Mouse (Mus musculus): ENCODE measurements around the gene Il22. TPM values are rescaled to one million over a fixed set of nuclear protein-coding genes. Genes with fewer than 3 reads are reported as not detected.
"Not testable (repeated sequence)": the region's sequence is repeated elsewhere in the genome, so short reads cannot be mapped to it uniquely, and the experiment has no call there.

Gene Il22
- polyA plus RNA-seq (2015; fragmentation: Nextera tagmentation; extraction: Ambion mirVana) = not detected in 2 replicates

DNA sequence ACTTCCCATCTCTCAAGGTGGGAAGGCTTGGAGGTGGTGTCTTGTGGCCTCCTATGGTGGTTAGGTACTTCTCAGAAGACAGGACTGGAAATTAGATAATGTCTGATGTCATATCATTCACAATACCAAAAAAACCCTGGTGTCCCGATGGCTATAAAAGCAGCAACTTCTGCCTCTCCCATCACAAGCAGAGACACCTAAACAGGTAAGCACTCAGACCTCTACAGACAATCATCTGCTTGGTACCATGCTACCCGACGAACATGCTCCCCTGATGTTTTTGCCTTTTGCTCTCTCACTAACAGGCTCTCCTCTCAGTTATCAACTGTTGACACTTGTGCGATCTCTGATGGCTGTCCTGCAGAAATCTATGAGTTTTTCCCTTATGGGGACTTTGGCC is at the start of gene Il22:
Gene Il22, plus strand, starts transcription at position 301 of the 400 bp plus-strand sequence.
- no peak for ATAC-seq (ENCODE audit: low read depth)
- no peak within 1 kb of the TSS for H3K4me2 ChIP-seq (ENCODE audit: low read depth, low read length)
- 69% methylated on average over 4 of the region's 4 CpGs for WGBS (ENCODE audit: insufficient replicate concordance)
- no peak within 1 kb of the TSS for H3K4me3 ChIP-seq (ENCODE audit: low read depth, low read length)
- H3K9me3 ChIP-seq (replicated peaks; ENCODE audit: control insufficient read depth, low read length) = no peaks in the 10 kb centered on the region
- H3K4me1 ChIP-seq (ENCODE audit: control insufficient read depth, low read depth, low read length) = no peaks in the 10 kb centered on the region
- no peaks in the 10 kb centered on the region for H3K27me3 ChIP-seq (ENCODE audit: control insufficient read depth, insufficient read depth, low read depth, low read length)
- no peak within 1 kb of the TSS for H3K27ac ChIP-seq (ENCODE audit: low read length)
- H3K9ac ChIP-seq (ENCODE audit: low read depth, low read length) = no peak within 1 kb of the TSS
- no peaks in the 10 kb centered on the region for H3K36me3 ChIP-seq (ENCODE audit: control insufficient read depth, insufficient read depth)

DNA sequence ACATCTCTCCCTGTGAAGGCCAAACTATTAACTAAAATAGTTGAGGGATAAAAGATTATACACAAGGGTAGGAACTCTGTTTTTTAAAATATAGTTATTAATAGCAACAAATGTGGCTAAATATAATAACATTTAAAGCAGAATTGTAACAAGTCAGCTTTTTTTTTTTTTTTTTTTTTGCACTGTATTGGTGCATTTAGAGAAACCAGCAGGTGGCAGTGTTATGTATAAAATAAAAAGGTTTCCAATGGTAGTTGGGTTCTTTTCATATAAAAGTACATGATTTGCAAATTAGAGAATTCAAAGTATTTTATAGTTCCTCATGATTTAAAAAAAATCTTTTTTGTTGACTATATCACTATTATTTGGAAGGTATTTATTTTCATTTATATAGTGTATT is 48.8 kb upstream of the Il22 start:
- Histone ChIP-seq H3K27me3 (ENCODE audit: control insufficient read depth, insufficient read depth, low read depth, low read length) (no peaks in the 10 kb centered on the region), H3K9ac (ENCODE audit: low read depth, low read length) (no peak overlapping the region), H3K9me3 (replicated peaks; ENCODE audit: control insufficient read depth, low read length) (no peaks in the 10 kb centered on the region), H3K36me3 (ENCODE audit: control insufficient read depth, insufficient read depth) (peaks cover 3% of the 10 kb centered on the region; the same call in 1 of the 2 replicates), H3K4me3 (ENCODE audit: low read depth, low read length) (no peak overlapping the region), H3K4me2 (ENCODE audit: low read depth, low read length) (no peak overlapping the region), H3K27ac (ENCODE audit: low read length) (no peak overlapping the region), H3K4me1 (ENCODE audit: control insufficient read depth, low read depth, low read length) (no peaks in the 10 kb centered on the region)
- no peak for ATAC-seq (ENCODE audit: low read depth)

DNA sequence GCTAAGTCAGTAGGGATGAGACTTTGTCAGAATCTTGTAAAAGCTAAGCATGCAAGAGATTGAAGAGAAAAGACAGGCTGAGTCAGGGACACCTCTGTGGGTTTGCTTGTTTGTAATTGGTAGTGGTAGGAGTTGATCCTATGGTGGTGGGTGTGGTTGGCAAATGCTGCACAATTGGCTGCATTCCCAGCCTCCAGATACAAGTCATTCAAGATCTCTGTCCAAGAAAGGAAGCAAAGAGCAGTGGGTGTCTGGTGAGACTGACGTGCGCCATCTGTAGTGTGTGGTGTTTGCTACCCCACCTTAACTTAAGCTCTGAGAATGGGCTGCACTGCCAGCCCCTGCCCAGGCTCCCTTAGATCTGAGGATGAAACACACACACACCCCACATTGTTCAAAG is 43.6 kb upstream of the Il22 start:
- no peak for ATAC-seq (ENCODE audit: low read depth)
- WGBS (ENCODE audit: insufficient replicate concordance) = 96% methylated on average over 2 of the region's 2 CpGs
- Histone ChIP-seq H3K4me3 (ENCODE audit: low read depth, low read length) (no peak overlapping the region), H3K4me1 (ENCODE audit: control insufficient read depth, low read depth, low read length) (no peaks in the 10 kb centered on the region), H3K9ac (ENCODE audit: low read depth, low read length) (no peak overlapping the region), H3K36me3 (ENCODE audit: control insufficient read depth, insufficient read depth) (peaks cover 3% of the 10 kb centered on the region; the same call in 1 of the 2 replicates), H3K4me2 (ENCODE audit: low read depth, low read length) (no peak overlapping the region), H3K27me3 (ENCODE audit: control insufficient read depth, insufficient read depth, low read depth, low read length) (no peaks in the 10 kb centered on the region), H3K27ac (ENCODE audit: low read length) (no peak overlapping the region), H3K9me3 (replicated peaks; ENCODE audit: control insufficient read depth, low read length) (no peaks in the 10 kb centered on the region)

DNA sequence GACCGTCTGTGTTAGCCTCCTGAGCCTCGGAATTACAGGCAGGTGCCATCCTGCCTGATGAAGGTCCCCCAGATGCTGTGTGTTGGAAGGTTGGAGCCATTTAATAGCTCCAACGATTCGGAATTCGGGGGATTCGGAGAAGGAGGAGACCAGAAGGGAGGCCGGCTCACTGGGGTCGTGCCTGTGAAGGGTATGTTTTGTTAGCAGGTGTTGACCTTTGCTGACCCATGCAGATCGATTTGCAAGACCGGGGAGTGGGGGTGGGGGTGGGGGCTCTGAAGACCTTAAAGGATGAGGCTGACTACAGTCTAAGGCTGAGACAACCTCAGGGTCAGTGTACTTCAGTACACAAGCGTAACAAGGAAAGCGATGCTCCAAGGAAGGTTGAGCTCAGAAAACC is 35.5 kb upstream of the Il22 start:
- Histone ChIP-seq H3K4me3 (ENCODE audit: low read depth, low read length) (no peak overlapping the region), H3K9me3 (replicated peaks; ENCODE audit: control insufficient read depth, low read length) (no peaks in the 10 kb centered on the region), H3K36me3 (ENCODE audit: control insufficient read depth, insufficient read depth) (no peaks in the 10 kb centered on the region), H3K4me2 (ENCODE audit: low read depth, low read length) (no peak overlapping the region), H3K27ac (ENCODE audit: low read length) (no peak overlapping the region), H3K27me3 (ENCODE audit: control insufficient read depth, insufficient read depth, low read depth, low read length) (no peaks in the 10 kb centered on the region), H3K9ac (ENCODE audit: low read depth, low read length) (no peak overlapping the region), H3K4me1 (ENCODE audit: control insufficient read depth, low read depth, low read length) (no peaks in the 10 kb centered on the region)
- no peak for ATAC-seq (ENCODE audit: low read depth)
- 68% methylated on average over 12 of the region's 12 CpGs for WGBS (ENCODE audit: insufficient replicate concordance)

DNA sequence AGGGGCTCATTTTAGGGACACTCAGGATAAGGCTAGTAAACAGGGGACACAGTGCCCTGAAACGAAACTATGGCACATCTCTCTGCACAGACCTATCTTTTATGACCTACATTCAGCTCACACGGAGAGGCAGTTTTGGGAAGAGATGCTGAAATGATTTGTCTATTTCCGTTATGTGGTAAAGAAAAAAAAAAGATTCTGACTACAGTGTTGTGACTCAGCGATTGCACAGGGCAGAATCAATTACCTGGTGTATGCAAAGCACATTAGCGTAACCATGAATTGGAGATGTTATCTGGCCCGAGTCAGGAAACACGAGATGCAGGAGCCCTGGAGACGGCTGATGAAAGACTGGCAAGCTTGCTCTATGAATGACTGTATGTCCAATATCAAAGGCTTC is 32.3 kb upstream of the Il22 start:
- WGBS (ENCODE audit: insufficient replicate concordance) = 26% methylated on average over 8 of the region's 8 CpGs
- H3K9me3 ChIP-seq (replicated peaks; ENCODE audit: control insufficient read depth, low read length) = no peaks in the 10 kb centered on the region
- no peak overlapping the region for H3K4me2 ChIP-seq (ENCODE audit: low read depth, low read length)
- no peak overlapping the region for H3K9ac ChIP-seq (ENCODE audit: low read depth, low read length)
- H3K27me3 ChIP-seq (ENCODE audit: control insufficient read depth, insufficient read depth, low read depth, low read length) = no peaks in the 10 kb centered on the region
- H3K4me3 ChIP-seq (ENCODE audit: low read depth, low read length) = no peak overlapping the region
- H3K4me1 ChIP-seq (ENCODE audit: control insufficient read depth, low read depth, low read length) = no peaks in the 10 kb centered on the region
- no peak overlapping the region for H3K27ac ChIP-seq (ENCODE audit: low read length)
- H3K36me3 ChIP-seq (ENCODE audit: control insufficient read depth, insufficient read depth) = no peaks in the 10 kb centered on the region
- no peak for ATAC-seq (ENCODE audit: low read depth)

DNA sequence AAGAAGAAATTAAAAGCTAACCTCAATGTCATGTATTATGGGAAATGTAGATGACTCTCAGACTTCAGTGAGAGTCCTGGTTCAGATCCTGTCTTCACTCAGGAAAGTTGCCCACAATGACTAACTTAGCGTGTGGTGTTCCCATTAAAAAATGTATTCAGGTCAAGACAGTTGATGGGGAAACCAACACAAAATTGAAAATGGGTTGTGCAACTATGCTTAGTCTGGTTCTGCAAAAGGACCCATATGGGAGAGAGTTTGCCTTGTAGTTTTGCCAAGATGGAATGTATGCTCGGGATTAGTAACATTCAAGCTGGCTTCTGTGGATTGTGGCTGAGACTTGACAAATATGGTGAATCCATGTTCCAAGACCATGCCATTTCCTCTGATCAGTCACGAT is 31.9 kb upstream of the Il22 start:
- H3K27ac ChIP-seq (ENCODE audit: low read length) = no peak overlapping the region
- no peak overlapping the region for H3K4me2 ChIP-seq (ENCODE audit: low read depth, low read length)
- H3K27me3 ChIP-seq (ENCODE audit: control insufficient read depth, insufficient read depth, low read depth, low read length) = no peaks in the 10 kb centered on the region
- 63% methylated on average over 3 of the region's 3 CpGs for WGBS (ENCODE audit: insufficient replicate concordance)
- no peaks in the 10 kb centered on the region for H3K9me3 ChIP-seq (replicated peaks; ENCODE audit: control insufficient read depth, low read length)
- H3K9ac ChIP-seq (ENCODE audit: low read depth, low read length) = no peak overlapping the region
- H3K4me3 ChIP-seq (ENCODE audit: low read depth, low read length) = no peak overlapping the region
- no peak for ATAC-seq (ENCODE audit: low read depth)
- no peaks in the 10 kb centered on the region for H3K4me1 ChIP-seq (ENCODE audit: control insufficient read depth, low read depth, low read length)
- no peaks in the 10 kb centered on the region for H3K36me3 ChIP-seq (ENCODE audit: control insufficient read depth, insufficient read depth)

DNA sequence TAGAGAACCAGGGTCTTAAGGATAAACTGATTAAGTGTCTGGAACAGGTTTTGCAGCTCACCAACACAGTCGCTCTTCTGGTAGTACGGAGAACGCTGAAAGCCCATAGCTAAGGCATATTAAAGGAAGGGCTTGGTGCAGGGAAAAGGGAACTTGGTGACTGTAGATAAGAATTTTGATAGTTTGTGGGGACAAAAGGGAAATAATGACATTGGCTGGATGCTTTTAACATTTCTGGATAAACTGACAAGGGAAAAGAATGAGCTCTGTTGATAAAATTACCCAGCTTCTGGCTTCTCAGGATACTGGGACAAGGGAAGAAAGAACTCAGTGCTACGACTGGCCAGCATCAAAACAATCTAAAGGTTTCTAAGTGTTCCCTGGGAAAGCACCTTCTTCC is 29.2 kb upstream of the Il22 start:
- not testable (repeated sequence) for H3K9ac ChIP-seq (ENCODE audit: low read depth, low read length); H3K27ac ChIP-seq (ENCODE audit: low read length); H3K9me3 ChIP-seq (replicated peaks; ENCODE audit: control insufficient read depth, low read length); H3K4me1 ChIP-seq (ENCODE audit: control insufficient read depth, low read depth, low read length); ATAC-seq (ENCODE audit: low read depth); H3K36me3 ChIP-seq (ENCODE audit: control insufficient read depth, insufficient read depth); H3K4me2 ChIP-seq (ENCODE audit: low read depth, low read length); H3K27me3 ChIP-seq (ENCODE audit: control insufficient read depth, insufficient read depth, low read depth, low read length); H3K4me3 ChIP-seq (ENCODE audit: low read depth, low read length)
- WGBS (ENCODE audit: insufficient replicate concordance) = 30% methylated on average over 4 of the region's 4 CpGs

DNA sequence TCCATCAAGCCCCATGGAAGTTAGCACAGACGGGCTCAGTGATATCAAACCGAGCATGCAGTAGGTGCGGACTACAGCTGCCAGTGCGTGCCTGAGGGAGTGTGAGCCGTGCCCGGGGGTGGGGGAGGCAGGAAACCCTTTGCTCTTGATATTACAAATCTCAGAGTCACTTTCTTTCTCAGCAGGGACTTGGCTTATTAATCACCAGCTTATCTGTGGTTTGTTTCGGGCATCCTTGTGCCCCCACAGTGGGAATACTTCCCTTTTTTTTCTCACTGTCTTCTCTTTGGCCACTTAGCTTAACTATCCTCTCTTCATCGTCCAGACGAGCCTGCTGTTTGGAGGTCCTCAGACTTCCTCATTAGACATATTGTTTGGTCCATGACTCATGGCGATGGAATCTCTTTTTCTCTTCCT is 26.0 kb upstream of the Il22 start:
- Histone ChIP-seq H3K9me3 (replicated peaks; ENCODE audit: control insufficient read depth, low read length) (no peaks in the 10 kb centered on the region), H3K9ac (ENCODE audit: low read depth, low read length) (no peak overlapping the region), H3K4me2 (ENCODE audit: low read depth, low read length) (no peak overlapping the region), H3K4me1 (ENCODE audit: control insufficient read depth, low read depth, low read length) (no peaks in the 10 kb centered on the region), H3K27me3 (ENCODE audit: control insufficient read depth, insufficient read depth, low read depth, low read length) (no peaks in the 10 kb centered on the region), H3K27ac (ENCODE audit: low read length) (no peak overlapping the region), H3K36me3 (ENCODE audit: control insufficient read depth, insufficient read depth) (no peaks in the 10 kb centered on the region), H3K4me3 (ENCODE audit: low read depth, low read length) (no peak overlapping the region)
- no peak for ATAC-seq (ENCODE audit: low read depth)
- WGBS (ENCODE audit: insufficient replicate concordance) = 11% methylated on average over 10 of the region's 10 CpGs

DNA sequence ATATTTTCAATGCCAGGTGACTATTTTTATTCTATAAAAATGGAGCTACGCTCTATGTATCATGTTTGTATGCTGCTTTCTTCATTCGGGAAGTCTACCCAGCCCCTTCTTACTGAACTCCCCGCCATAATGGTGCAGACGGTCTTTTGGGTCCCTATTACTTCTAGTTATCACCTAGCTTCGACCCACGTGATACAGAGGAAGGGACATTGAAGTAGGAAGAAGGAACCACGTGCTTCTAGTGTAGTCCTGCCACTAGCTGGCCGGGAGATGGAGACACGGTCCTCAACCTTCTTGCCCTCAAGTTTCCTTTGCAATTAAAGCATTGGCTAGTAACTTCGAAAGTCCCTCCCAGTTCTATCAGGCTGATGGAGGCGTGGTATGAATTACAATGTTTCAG is 25.5 kb upstream of the Il22 start:
- Histone ChIP-seq H3K36me3 (ENCODE audit: control insufficient read depth, insufficient read depth) (no peaks in the 10 kb centered on the region), H3K4me2 (ENCODE audit: low read depth, low read length) (no peak overlapping the region), H3K9me3 (replicated peaks; ENCODE audit: control insufficient read depth, low read length) (no peaks in the 10 kb centered on the region), H3K4me1 (ENCODE audit: control insufficient read depth, low read depth, low read length) (no peaks in the 10 kb centered on the region), H3K9ac (ENCODE audit: low read depth, low read length) (no peak overlapping the region), H3K27ac (ENCODE audit: low read length) (no peak overlapping the region), H3K4me3 (ENCODE audit: low read depth, low read length) (no peak overlapping the region), H3K27me3 (ENCODE audit: control insufficient read depth, insufficient read depth, low read depth, low read length) (no peaks in the 10 kb centered on the region)
- no peak for ATAC-seq (ENCODE audit: low read depth)
- WGBS (ENCODE audit: insufficient replicate concordance) = 63% methylated on average over 11 of the region's 11 CpGs

DNA sequence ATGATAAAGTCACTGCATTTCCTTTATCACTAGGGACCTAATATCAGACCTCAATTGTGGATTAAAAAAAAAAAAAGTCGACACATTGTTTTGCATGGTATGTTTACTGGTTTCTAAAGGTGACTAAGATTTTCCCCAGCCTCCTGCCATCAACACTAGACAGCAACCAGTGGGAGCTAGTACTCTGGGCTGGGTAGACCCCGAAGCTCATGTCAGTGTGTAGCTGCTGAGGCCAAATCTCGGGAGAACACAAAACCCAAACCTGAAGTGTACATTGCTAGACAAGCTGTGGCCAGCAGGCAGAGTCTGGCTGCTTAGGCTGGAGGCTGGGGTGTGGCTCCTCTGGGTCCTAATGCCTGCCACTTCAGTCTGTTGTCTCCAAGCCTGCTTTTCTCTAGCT is 9.6 kb upstream of the Il22 start:
- H3K27me3 ChIP-seq (ENCODE audit: control insufficient read depth, insufficient read depth, low read depth, low read length); ATAC-seq (ENCODE audit: low read depth); H3K4me3 ChIP-seq (ENCODE audit: low read depth, low read length); H3K27ac ChIP-seq (ENCODE audit: low read length); H3K4me1 ChIP-seq (ENCODE audit: control insufficient read depth, low read depth, low read length); H3K9me3 ChIP-seq (replicated peaks; ENCODE audit: control insufficient read depth, low read length); H3K9ac ChIP-seq (ENCODE audit: low read depth, low read length); H3K4me2 ChIP-seq (ENCODE audit: low read depth, low read length); H3K36me3 ChIP-seq (ENCODE audit: control insufficient read depth, insufficient read depth): not testable (repeated sequence)
- WGBS (ENCODE audit: insufficient replicate concordance) = 15% methylated on average over 3 of the region's 3 CpGs
